Mouse (Mus musculus) CD4-positive, CD25-positive, alpha-beta regulatory T cell (primary cell): ENCODE data around the gene Olfr1502. TPM values are rescaled to one million over a fixed set of nuclear protein-coding genes. Genes with fewer than 3 reads are reported as not detected.

Experiments used
- polyA plus RNA-seq: library from polyadenylated mRNA; unstranded; fragments of 100-300 nt; shearing (Covaris generic); gene quantifications from one replicate; pipeline ENCODE4 v1.2.1, GENCODE M21; 2017

The Olfr1502 gene
- not detected for polyA plus RNA-seq

DNA sequence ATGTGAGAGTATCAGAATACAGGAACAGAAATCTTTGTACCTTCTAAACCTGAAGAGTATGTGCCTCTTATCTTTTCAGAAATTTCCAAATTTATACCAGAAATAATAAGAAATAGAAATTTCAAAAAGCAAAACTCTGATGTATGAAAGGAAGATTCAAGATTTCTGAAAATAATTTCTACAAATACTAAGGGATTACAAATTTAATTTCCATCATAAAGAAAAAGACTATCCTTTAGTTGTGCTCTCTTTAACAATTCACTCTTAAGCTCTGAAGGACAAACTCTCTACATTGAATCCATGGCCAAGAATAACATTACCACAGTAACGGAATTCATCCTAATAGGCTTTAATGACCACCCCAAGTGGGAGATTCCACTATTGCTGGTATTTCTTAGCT lies at the start of gene Olfr1502:
Olfr1502 (plus strand) TSS at position 301 of the 400 bp plus-strand sequence.

DNA sequence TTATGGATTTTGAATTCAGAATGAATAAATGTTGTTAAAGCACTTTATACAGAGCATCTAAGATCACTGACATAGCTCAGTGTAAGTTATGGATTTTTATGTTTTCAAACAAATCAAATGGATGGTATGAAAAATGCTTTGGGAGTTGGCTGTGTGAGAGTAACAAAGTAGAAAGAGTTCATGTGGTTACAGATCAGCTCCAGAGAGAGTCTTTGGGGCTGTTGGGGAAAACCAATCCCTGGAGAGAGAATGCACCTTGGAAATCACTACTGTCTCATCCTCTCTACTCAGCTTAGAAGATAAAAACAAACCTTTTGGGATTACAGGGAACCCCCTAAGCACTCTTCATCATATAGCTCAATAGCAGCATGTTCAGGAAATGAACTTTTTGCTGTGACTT lies 42.2 kb upstream of the Olfr1502 start, which contains the start of gene Olfr1499:
Olfr1499 (minus strand) TSS at position 101 of the 400 bp plus-strand sequence.

DNA sequence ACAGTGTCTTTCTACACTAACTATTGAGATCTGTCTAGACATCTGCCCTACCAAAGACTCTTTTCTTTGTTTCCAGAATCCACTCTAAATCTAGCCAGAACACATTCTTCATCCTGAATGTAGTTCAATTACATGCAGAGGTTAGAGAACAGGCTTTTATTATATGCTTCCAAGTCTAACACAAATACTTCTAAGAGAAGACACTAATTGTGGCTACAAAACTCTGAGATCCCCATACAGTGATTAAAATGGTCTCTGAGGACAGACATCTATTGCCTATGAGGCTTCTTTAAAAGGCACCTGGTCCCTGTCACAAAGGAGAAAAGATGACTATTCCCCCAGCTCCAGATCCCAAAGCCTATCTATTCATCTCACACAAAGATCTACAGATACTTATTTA lies 31.2 kb upstream of the Olfr1502 start, which contains the start of gene Olfr1500:
Olfr1500 (minus strand) TSS at position 101 of the 400 bp plus-strand sequence.

DNA sequence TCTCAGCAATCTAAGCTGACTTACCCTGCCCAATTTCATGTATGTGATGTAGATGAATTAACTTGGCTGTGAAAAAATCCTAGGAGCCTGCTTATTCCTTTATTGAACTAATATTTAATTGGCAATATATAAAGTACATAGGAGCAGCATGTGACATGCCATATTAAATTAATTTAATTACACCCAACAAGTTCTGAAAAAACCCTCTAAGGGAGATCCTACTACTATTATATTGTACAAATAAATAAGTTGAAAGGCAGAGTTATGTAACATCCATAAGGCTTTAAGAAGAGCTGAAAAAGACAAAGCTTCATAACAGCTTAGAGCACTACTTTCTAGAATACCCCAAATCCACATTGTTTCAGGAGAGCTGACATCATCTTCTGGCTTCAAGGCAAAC lies 11.0 kb upstream of the Olfr1502 start, which contains the start of gene Olfr1501:
Olfr1501 (minus strand) TSS at position 101 of the 400 bp plus-strand sequence.

DNA sequence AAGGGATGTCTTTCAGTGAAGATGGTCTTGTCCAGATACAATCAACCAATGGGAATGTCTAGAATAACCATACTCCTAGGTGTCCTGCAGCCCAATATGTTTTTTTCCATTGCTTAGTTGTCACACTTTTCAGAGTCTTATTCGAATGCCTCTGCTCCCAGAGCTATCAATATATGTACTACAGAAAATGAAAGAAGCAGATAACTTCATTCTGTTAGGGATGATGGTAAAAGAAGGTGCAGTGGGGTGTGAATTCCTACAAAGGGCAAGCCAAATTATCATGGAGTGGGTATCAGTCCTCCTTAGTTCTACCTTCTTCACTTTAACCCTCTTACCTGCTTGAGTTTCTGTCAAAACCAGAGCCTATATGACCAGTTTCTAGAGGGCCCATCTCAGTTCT lies 36.2 kb downstream of the Olfr1502 start, which contains the start of gene Olfr1504:
Olfr1504 (minus strand) TSS at position 101 of the 400 bp plus-strand sequence.

Other genes with a start within 250 kb of the Olfr1502 start
- gene Olfr1487, start 244.4 kb upstream of the Olfr1502 start, polyA plus RNA-seq: not detected
- 0.04 TPM for gene Olfr1489, start 230.2 kb upstream of the Olfr1502 start, polyA plus RNA-seq
- gene Olfr1490, start 210.7 kb upstream of the Olfr1502 start, polyA plus RNA-seq: not detected
- not detected for gene Olfr1491, start 164.5 kb upstream of the Olfr1502 start, polyA plus RNA-seq
- 0.10 TPM for gene Olfr1493-ps1, start 138.5 kb upstream of the Olfr1502 start, polyA plus RNA-seq
- gene Olfr1494, start 122.1 kb upstream of the Olfr1502 start, polyA plus RNA-seq: not detected
- not detected for gene Olfr1495, start 97.2 kb upstream of the Olfr1502 start, polyA plus RNA-seq
- not detected for gene Olfr1496, start 83.9 kb upstream of the Olfr1502 start, polyA plus RNA-seq
- gene Olfr1497, start 63.6 kb upstream of the Olfr1502 start, polyA plus RNA-seq: not detected
- gene Olfr1499, start 42.3 kb upstream of the Olfr1502 start, polyA plus RNA-seq: not detected
- 0.41 TPM for gene Olfr1500, start 31.3 kb upstream of the Olfr1502 start, polyA plus RNA-seq
- not detected for gene Olfr1501, start 11.1 kb upstream of the Olfr1502 start, polyA plus RNA-seq
- gene Olfr1504, start 36.1 kb downstream of the Olfr1502 start, polyA plus RNA-seq: not detected
- gene Olfr1505, start 51.7 kb downstream of the Olfr1502 start, polyA plus RNA-seq: not detected